Mouse (Mus musculus) liver, adult 2 months (tissue): ENCODE measurements around the gene 1700061G19Rik. TPM values are rescaled to one million over a fixed set of nuclear protein-coding genes. Genes with fewer than 3 reads are reported as not detected.

Experiments
- DNase-seq: peaks from one replicate; pipeline ENCODE4 v3.0.0-alpha.2; 2011; ENCODE audit warnings: low read depth, low spot score; ENCODE audit errors: extremely low read depth
- H3K27ac ChIP-seq: fragments of 200-500 bp; replicated peaks from 2 replicates; pipeline ENCODE4 v1.5.1; 2012; ENCODE audit warnings: low read depth, mild to moderate bottlenecking, control low read depth, inconsistent platforms, low read length; ENCODE audit not compliant: insufficient read depth
- H3K27me3 ChIP-seq: fragments of 200-500 bp; 2 replicates; pipeline ENCODE4 v1.6.1; 2012; ENCODE audit warnings: mild to moderate bottlenecking, moderate library complexity, low read length, inconsistent platforms; ENCODE audit not compliant: control insufficient read depth, insufficient read depth
- H3K36me3 ChIP-seq: fragments of 200-500 bp; 2 replicates; pipeline ENCODE4 v1.6.1; 2012; ENCODE audit warnings: low read length, inconsistent platforms; ENCODE audit not compliant: control insufficient read depth, insufficient read depth
- H3K4me1 ChIP-seq: fragments of 200-500 bp; 2 replicates; pipeline ENCODE4 v1.6.1; 2011; ENCODE audit warnings: low read length; ENCODE audit not compliant: control insufficient read depth, insufficient read depth
- H3K4me3 ChIP-seq: fragments of 200-500 bp; 2 replicates; pipeline ENCODE4 v1.5.1; 2011; ENCODE audit warnings: low read depth, mild to moderate bottlenecking, control low read depth, low read length, moderate library complexity; ENCODE audit not compliant: insufficient read depth
- H3K79me2 ChIP-seq: fragments of 200-500 bp; 2 replicates; pipeline ENCODE4 v1.6.1; 2012; ENCODE audit warnings: inconsistent platforms, mild to moderate bottlenecking, low read length, moderate library complexity; ENCODE audit not compliant: control insufficient read depth, insufficient read depth
- H3K9ac ChIP-seq: fragments of 200-500 bp; 2 replicates; pipeline ENCODE4 v1.6.1; 2012; ENCODE audit warnings: low read depth, mild to moderate bottlenecking, control low read depth, inconsistent platforms, low read length
- CTCF ChIP-seq: fragments of 200-500 bp; IDR thresholded peaks from 2 replicates; pipeline ENCODE4 v1.5.1; 2011; ENCODE audit warnings: low read depth, low read length, control low read depth
- POLR2A ChIP-seq: fragments of 200-500 bp; IDR thresholded peaks from 2 replicates; pipeline ENCODE4 v1.6.1; 2011; ENCODE audit warnings: low read length, control low read depth; ENCODE audit not compliant: insufficient read depth; ENCODE audit errors: extremely low read depth
- WGBS: fragments of 180-500 bp; shearing (Covaris S2); methylation state at CpG from one replicate; pipeline ENCODE4 v1.1.7; 2018; 5-methylcytosine and 5-hydroxymethylcytosine counted together
- polyA plus RNA-seq: library from polyadenylated mRNA; depleted of rRNA; stranded (reverse); fragments of >200 nt; gene quantifications from 2 replicates; pipeline ENCODE4 v1.2.3, GENCODE M21; 2012
- total RNA-seq: library from RNA; depleted of rRNA; stranded (reverse); fragments of >200 nt; gene quantifications from 2 replicates; pipeline ENCODE4 v1.2.3, GENCODE M21; 2014

1700061G19Rik gene
- total and polyA plus RNA-seq, 2 experiments, result 0.02 TPM; not detected in 1

DNA sequence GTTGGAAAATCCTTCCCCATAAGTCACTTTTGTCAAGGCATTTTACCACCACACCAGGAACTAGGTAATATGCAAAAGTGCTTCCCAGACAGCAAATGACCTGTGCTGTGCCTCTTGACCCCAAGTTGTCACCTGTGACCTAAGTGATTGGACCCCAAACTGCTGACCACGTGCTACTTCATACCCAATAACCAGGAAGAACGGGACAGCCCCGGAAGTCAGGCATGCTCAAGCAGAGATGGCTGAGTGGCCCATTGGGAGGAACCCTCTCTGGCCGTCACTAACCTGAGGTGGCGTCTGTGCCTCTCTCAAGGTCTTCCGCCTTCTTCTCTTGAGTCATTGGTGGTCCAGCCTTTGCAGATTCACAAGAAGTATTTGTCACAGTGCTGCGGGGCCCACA, 2.8 kb upstream of the 1700061G19Rik start:
- no peak overlapping the region for H3K9ac ChIP-seq
- H3K4me1 ChIP-seq, result no peaks in the 10 kb centered on the region
- no peaks in the 10 kb centered on the region for H3K79me2 ChIP-seq
- H3K4me3 ChIP-seq, result no peak overlapping the region
- H3K27ac ChIP-seq, result no peak overlapping the region
- TF ChIP-seq CTCF (no peak), POLR2A (no peak)
- no peaks in the 10 kb centered on the region for H3K36me3 ChIP-seq
- H3K27me3 ChIP-seq, result no peaks in the 10 kb centered on the region
- no peak for DNase-seq
- 74% methylated on average over 7 of the region's 7 CpGs for WGBS

DNA sequence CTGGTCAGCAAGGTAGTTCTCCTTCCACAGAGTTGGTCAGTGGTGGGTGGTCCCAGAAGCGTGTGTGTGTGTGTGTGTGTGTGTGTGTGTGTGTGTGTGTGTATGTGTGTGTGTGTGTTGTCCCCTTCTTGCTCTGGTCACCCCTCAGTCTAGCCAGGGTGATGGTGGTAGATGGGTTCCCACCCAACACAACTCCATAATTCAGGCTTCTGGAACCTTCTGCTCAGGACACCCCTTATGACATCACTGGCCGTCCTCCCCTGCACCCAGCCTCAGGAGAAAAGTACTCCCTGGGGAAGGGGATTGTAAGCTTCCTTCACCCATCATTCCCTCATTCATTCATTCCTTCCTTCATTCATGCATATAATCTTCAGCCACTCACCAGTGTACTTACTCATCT, 1.0 kb upstream of the 1700061G19Rik start, which contains the start of gene Acsbg2:
Acsbg2 (minus strand) TSS at position 211 of the 400 bp plus-strand sequence.
- Histone ChIP-seq H3K27me3 (no peaks in the 10 kb centered on the region), H3K27ac (no peak within 1 kb of the TSS), H3K9ac (no peak within 1 kb of the TSS), H3K79me2 (no peaks in the 10 kb centered on the region), H3K4me3 (no peak within 1 kb of the TSS), H3K4me1 (no peaks in the 10 kb centered on the region), H3K36me3 (no peaks in the 10 kb centered on the region)
- 91% methylated on average over 2 of the region's 2 CpGs for whole genome bisulfite sequencing
- TF ChIP-seq CTCF (no peak), POLR2A (no peak)
- DNase-seq, result no peak

DNA sequence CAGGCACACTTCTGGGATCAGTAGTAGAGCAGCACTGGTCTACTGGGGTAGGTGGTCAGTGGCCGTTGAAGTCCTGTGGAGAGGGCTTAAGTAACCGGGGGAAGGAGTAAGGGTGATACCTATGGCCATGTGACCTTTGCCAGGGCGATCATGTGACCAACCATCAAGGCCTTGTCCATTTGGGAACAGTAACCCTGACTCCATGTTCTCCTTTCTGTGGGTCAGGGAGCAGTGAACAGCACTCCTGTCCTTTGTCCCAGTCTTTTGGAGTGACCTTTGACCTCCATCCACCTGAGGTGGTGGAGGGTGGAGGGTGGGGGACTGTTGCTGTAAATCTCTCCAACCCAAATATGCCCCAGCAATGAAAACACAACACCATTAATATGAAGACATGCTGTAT, 1.2 kb downstream of the 1700061G19Rik start:
- Histone ChIP-seq H3K27ac (no peak overlapping the region), H3K36me3 (no peaks in the 10 kb centered on the region), H3K4me3 (no peak overlapping the region), H3K4me1 (no peaks in the 10 kb centered on the region), H3K27me3 (no peaks in the 10 kb centered on the region), H3K9ac (no peak overlapping the region), H3K79me2 (no peaks in the 10 kb centered on the region)
- no peak for DNase-seq
- no peak for TF ChIP-seq CTCF
- no peak for TF ChIP-seq POLR2A
- 78% methylated on average over 3 of the region's 3 CpGs for WGBS

DNA sequence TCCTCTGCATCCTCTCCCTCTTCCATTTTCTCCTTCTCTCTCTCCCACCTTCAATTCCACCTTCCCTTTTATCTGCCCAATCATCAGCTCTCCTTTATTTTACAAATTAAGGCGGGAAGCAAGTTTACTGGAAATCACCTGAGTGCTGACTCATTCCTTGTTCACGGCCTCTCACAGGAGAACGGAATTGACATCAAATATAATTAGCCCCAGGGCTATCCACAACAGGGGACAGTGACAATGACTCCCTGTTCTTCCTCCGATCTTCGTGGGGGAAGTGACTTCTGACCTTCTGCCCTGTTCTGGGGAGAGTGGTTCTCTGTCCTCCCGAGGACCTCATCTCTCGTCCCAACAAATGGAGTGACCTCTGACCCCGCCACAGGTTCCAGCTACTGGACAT, 1.7 kb downstream of the 1700061G19Rik start:
- Histone ChIP-seq H3K4me1 (no peaks in the 10 kb centered on the region), H3K79me2 (no peaks in the 10 kb centered on the region), H3K36me3 (no peaks in the 10 kb centered on the region), H3K27ac (no peak overlapping the region), H3K9ac (no peak overlapping the region), H3K4me3 (no peak overlapping the region), H3K27me3 (no peaks in the 10 kb centered on the region)
- no peak for TF ChIP-seq POLR2A
- TF ChIP-seq CTCF, result no peak
- no peak for DNase-seq
- 56% methylated on average over 8 of the region's 8 CpGs for WGBS

DNA sequence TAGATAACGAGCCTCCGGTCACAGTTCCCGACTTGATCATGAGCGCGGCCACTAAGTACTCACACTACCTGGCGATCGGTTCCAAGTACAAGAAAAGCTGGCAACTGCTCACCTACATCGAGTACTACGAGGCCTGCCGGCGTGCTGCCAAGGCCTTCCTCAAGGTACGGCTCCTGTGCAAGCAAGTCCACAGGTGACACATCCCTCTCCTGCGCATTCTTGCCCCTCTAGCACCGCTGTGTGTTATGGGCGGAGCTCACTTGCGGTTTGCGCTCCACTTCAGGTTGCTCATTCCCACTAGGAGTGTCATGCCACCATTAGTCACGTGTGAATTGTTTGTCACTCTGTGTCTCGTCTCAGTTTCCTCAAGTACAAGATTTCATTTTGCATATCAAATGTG, 2.1 kb downstream of the 1700061G19Rik start:
- H3K79me2 ChIP-seq, result no peaks in the 10 kb centered on the region
- TF ChIP-seq CTCF, result no peak
- TF ChIP-seq POLR2A, result no peak
- H3K27ac ChIP-seq, result no peak overlapping the region
- no peaks in the 10 kb centered on the region for H3K4me1 ChIP-seq
- no peaks in the 10 kb centered on the region for H3K27me3 ChIP-seq
- no peak overlapping the region for H3K4me3 ChIP-seq
- no peaks in the 10 kb centered on the region for H3K36me3 ChIP-seq
- H3K9ac ChIP-seq, result no peak overlapping the region
- no peak for DNase-seq
- WGBS, result 92% methylated on average over 19 of the region's 19 CpGs

DNA sequence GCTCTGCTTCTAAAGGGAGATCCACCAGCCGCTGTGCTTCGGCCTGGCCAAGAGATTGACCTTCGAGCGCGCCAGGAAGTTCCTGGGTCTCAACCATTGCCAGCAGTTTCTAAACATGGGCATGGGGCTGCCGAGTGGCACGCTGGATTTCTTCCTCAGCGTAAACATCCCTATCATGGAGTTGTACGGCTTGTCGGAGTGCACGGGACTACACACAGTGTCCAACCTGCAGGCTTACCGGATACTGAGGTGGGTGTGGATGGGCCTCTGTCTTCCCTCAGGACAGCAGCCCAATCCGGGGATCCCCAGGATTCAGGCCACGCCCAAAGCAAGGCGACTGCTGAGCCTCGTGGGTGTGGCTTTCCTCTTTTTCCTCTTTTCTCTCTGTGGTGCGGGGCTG, 8.3 kb downstream of the 1700061G19Rik start:
- no peak for TF ChIP-seq CTCF
- TF ChIP-seq POLR2A, result no peak
- no peak overlapping the region for H3K27ac ChIP-seq
- H3K4me1 ChIP-seq, result no peaks in the 10 kb centered on the region
- 34% methylated on average over 17 of the region's 17 CpGs for WGBS
- H3K36me3 ChIP-seq, result no peaks in the 10 kb centered on the region
- H3K27me3 ChIP-seq, result no peaks in the 10 kb centered on the region
- no peak overlapping the region for H3K4me3 ChIP-seq
- H3K9ac ChIP-seq, result no peak overlapping the region
- no peaks in the 10 kb centered on the region for H3K79me2 ChIP-seq
- no peak for DNase-seq
